Mouse (Mus musculus) C2C12 (cell line): ENCODE data around the gene Plin4. TPM values are rescaled to one million over a fixed set of nuclear protein-coding genes. Genes with fewer than 3 reads are reported as not detected.

ENCODE experiments used
- H3K27me3 ChIP-seq: one replicate; pipeline ENCODE4 v1.6.1; 2011; ENCODE audit not compliant: control insufficient read depth, insufficient read depth, insufficient read length
- H3K36me3 ChIP-seq: one replicate; pipeline ENCODE4 v1.6.1; 2011; ENCODE audit not compliant: control insufficient read depth, insufficient read depth
- H3K4me3 ChIP-seq: one replicate; pipeline ENCODE4 v1.5.1; 2011; ENCODE audit warnings: mild to moderate bottlenecking, control low read depth; ENCODE audit not compliant: poor library complexity, insufficient read depth, severe bottlenecking
- H3K79me2 ChIP-seq: one replicate; pipeline ENCODE4 v1.6.1; 2011; ENCODE audit not compliant: control insufficient read depth, insufficient read depth
- H3K79me3 ChIP-seq: one replicate; pipeline ENCODE4 v1.6.1; 2011; ENCODE audit warnings: low read depth, control low read depth
- H3ac ChIP-seq: one replicate; pipeline ENCODE3; 2011; ENCODE audit warnings: low read depth; ENCODE audit not compliant: control insufficient read depth, insufficient read length
- CEBPB ChIP-seq: IDR thresholded peaks from one replicate; pipeline ENCODE4 v1.6.1; 2011; ENCODE audit warnings: low read depth, mild to moderate bottlenecking, control low read depth, moderate library complexity
- CTCF ChIP-seq: IDR thresholded peaks from one replicate; pipeline ENCODE4 v1.5.1; 2011; ENCODE audit not compliant: control insufficient read depth, insufficient read depth, insufficient read length
- FOSL1 ChIP-seq: IDR thresholded peaks from one replicate; pipeline ENCODE4 v1.8.0; 2011; ENCODE audit warnings: mild to moderate bottlenecking, low read length; ENCODE audit not compliant: poor library complexity, insufficient read depth, severe bottlenecking
- MAX ChIP-seq: IDR thresholded peaks from one replicate; pipeline ENCODE4 v1.6.1; 2011; ENCODE audit warnings: mild to moderate bottlenecking, control low read depth
- MYOD1 ChIP-seq: IDR thresholded peaks from one replicate; pipeline ENCODE4 v1.6.1; 2011; ENCODE audit warnings: low read depth; ENCODE audit not compliant: control insufficient read depth, insufficient read length
- MYOG ChIP-seq: IDR thresholded peaks from one replicate; pipeline ENCODE4 v1.6.1; 2011; ENCODE audit not compliant: control insufficient read depth, insufficient read length; ENCODE audit errors: extremely low read depth
- USF1 ChIP-seq: IDR thresholded peaks from one replicate; pipeline ENCODE4 v1.6.1; 2011; ENCODE audit warnings: low read depth, mild to moderate bottlenecking, control low read depth, moderate library complexity
- polyA plus RNA-seq: library from polyadenylated mRNA; unstranded; fragments of >200 nt; fragmentation: generic; extraction: Trizol; gene quantifications from one replicate; pipeline ENCODE4 v1.2.1, GENCODE M21; 2012; ENCODE audit warnings: missing spikeins

Plin4 gene
- polyA plus RNA-seq, 1 experiment = 3.2 TPM

DNA sequence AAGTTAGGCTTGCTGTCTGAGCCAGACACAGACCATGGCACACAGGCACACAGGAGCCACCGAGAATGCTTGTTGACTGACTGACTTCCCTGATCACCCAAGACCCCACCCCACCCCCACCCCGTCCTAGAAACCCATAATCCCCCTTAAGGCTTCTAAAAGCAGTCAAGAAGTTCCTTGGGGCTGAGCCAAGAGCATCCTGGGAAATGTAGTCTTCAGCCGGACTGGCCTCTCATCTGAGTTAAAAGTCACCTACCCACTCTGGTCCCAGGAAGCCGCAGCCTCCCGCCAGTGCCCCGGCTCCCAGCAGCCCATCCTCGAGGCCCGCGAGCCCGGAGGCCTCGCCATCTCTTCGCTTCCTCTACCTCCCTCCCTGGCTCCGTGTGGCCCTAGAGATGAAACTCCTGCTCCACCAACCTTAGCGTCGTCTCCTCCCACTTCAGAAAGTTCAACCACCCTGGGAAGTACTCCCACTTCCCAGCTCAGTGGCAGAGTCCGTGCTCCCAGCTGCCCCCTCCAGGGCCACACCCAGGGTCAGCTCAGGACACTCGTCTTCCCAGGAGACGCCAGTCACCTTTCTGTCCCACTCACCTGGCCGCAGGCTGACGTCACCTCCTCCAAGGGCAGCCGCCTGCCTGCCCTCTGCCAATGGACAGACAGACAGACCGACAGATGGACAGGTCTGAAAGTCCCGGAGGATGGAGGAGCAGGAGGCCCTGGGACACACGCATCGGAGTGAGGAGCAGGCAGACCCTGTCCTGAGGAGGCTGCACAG is 28.4 kb upstream of the Plin4 start:
- no peak overlapping the region for H3K4me3 ChIP-seq
- no peaks in the 10 kb centered on the region for H3K79me3 ChIP-seq
- no peaks in the 10 kb centered on the region for H3K79me2 ChIP-seq
- TF ChIP-seq CTCF (no peak), MYOG (no peak), CEBPB (no peak), USF1 (no peak), MAX (no peak), MYOD1 (no peak), FOSL1 (no peak)
- peaks cover 55% of the 10 kb centered on the region for H3K27me3 ChIP-seq
- no peaks in the 10 kb centered on the region for H3K36me3 ChIP-seq
- H3ac ChIP-seq = no peak overlapping the region

DNA sequence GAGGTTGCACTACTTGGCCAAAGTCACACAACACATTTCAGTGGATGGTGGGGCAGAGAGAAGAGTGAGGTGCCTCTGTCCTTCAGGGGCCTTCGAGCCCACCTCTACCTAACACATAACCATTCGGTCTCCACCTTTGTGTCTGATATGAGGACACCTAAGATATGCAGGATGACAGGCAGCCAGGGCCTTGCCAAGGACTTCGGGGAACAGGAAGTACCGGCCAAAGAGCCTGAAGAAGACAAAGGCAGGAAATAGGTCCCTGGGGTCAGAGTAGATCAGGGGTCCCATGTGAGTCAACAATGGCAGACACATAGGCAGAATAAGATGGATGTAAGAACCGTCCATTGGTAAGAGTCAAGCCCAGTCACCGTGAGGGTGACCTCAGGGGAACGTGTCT is 27.0 kb upstream of the Plin4 start:
- Histone ChIP-seq H3K4me3 (no peak overlapping the region), H3K79me3 (no peaks in the 10 kb centered on the region), H3ac (no peak overlapping the region), H3K36me3 (no peaks in the 10 kb centered on the region), H3K79me2 (no peaks in the 10 kb centered on the region), H3K27me3 (peaks cover 43% of the 10 kb centered on the region)
- TF ChIP-seq MYOG = no peak
- no peak for TF ChIP-seq FOSL1
- TF ChIP-seq MYOD1 = no peak
- TF ChIP-seq CTCF = no peak
- no peak for TF ChIP-seq USF1
- TF ChIP-seq MAX = no peak
- TF ChIP-seq CEBPB = no peak

DNA sequence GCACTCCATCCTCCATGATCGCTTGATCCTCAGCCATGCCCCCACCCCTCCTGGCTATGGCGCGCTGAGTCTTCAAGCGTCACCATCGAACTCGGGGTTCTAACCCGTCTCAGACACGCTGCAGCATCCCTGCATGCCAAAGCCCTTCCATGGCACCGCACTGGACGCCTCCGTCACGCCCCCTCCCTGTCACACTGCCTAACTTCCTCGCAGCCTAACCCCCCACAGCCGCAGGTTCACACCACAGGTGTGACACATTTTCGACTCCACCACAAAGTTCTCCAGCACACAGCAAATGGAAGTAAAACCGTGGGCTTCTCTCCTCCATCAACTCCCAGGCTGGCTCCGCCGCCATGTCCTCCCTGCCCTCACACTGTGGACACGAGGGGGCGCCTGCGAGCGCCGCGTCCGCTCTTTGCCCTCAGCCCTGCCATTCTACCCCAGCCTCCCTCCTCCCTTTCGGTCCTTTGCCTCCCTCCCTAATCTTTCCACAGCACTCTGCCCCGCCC is 24.9 kb upstream of the Plin4 start:
- no peaks in the 10 kb centered on the region for H3K36me3 ChIP-seq
- TF ChIP-seq CTCF (peak; percentile 96), MAX (no peak)
- no peak overlapping the region for H3ac ChIP-seq
- H3K79me2 ChIP-seq = no peaks in the 10 kb centered on the region
- peaks cover 22% of the 10 kb centered on the region for H3K27me3 ChIP-seq
- H3K4me3 ChIP-seq = no peak overlapping the region
- H3K79me3 ChIP-seq = no peaks in the 10 kb centered on the region

DNA sequence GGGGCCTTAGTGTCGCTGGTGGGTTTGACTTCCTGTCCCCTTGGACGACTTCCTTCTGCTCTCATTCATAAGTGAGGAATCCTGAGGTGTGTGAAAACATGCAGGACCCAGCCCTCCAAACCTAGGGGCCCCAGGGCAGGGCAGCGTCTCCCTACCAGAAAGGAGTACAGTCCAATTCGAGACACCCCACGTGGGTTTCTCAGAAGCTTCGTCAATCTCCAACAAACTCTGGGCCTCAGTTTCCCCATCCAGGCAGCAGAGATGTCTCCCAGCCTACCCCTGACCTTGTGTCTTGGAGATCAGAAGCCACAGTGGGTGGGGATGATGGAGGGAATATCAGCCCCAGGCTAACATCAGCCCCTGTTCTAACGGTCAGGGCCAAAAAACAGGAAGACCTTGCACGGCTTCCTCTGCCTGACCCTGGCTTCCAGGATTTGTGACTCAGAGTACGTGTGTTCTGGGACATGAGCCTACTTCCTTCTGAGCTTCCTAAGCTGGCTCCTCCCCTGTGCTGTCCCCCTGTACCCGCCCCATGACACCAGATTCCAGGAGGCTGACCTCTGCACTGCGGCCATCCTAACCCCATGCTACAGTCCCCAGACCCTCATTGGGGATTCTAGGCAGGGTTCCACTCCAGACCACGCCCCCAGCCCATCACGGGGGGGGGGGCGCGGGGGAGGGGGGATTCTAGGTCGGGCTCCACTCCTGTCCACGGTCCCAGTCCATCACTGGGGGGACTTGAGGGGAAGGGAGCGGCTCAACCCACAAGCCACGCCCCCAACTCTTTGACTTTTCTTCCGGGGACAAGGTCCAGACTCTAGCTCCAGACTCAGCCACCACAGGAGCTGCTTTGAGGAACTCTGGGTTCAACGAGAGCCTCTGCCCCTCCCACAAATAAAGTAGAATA is 24.1 kb upstream of the Plin4 start:
- Histone ChIP-seq H3K79me3 (no peaks in the 10 kb centered on the region), H3ac (no peak overlapping the region), H3K36me3 (no peaks in the 10 kb centered on the region), H3K27me3 (peaks cover 14% of the 10 kb centered on the region), H3K79me2 (no peaks in the 10 kb centered on the region), H3K4me3 (no peak overlapping the region)
- TF ChIP-seq CEBPB = no peak
- no peak for TF ChIP-seq MYOG
- TF ChIP-seq MAX = no peak

DNA sequence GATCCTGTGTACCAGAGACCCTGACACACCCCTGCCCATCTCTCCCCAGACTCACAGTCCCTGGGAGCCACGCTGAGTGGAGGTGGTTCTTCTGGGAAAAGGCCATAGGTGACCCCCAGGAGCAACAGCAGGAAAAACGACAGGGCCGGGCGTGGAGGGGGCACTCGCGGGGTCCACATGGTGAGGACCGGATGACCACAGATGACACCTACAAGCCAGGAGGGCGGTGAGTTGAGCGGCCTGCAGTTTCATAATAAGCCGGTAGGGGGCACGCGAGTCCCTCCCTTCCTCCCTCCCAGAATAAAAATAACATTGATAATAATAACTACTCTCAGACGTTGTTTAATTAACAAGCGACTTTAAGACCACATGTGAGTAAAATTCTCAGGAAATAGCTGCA is 23.1 kb upstream of the Plin4 start:
- no peaks in the 10 kb centered on the region for H3K36me3 ChIP-seq
- H3K4me3 ChIP-seq = no peak overlapping the region
- H3K79me2 ChIP-seq = no peaks in the 10 kb centered on the region
- no peak for TF ChIP-seq USF1
- peak; percentile 81 for TF ChIP-seq CTCF
- no peak for TF ChIP-seq MYOG
- no peak for TF ChIP-seq MAX
- TF ChIP-seq MYOD1 = no peak
- H3ac ChIP-seq = no peak overlapping the region
- H3K79me3 ChIP-seq = no peaks in the 10 kb centered on the region
- peaks cover 13% of the 10 kb centered on the region for H3K27me3 ChIP-seq

DNA sequence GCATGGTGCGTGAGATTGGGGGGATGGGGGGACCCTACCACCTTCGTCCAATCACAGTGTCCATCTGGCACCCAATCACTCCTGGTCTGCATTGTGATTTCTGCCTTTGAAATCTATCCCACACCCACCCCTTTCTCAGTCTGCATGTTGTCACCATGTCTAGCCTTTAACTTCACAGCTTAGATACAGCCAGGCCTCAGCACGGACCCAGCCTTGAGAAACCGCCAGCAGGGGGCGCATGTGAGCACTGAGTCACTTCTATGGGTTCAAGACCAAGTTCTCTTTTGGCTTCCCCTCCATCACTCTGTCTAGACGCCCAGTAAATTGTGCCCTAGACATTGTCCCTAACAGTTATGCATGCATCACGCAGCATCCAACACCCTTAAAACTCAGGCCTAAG is 22.2 kb upstream of the Plin4 start:
- peaks cover 17% of the 10 kb centered on the region for H3K27me3 ChIP-seq
- no peaks in the 10 kb centered on the region for H3K79me3 ChIP-seq
- no peaks in the 10 kb centered on the region for H3K36me3 ChIP-seq
- TF ChIP-seq FOSL1 = no peak
- no peak for TF ChIP-seq MYOD1
- TF ChIP-seq MYOG = no peak
- no peak for TF ChIP-seq MAX
- peak; percentile 48 for TF ChIP-seq CTCF
- no peaks in the 10 kb centered on the region for H3K79me2 ChIP-seq
- no peak overlapping the region for H3K4me3 ChIP-seq
- H3ac ChIP-seq = no peak overlapping the region
